Mouse (Mus musculus): ENCODE results near the gene Ndufa4l2. TPM values are rescaled to one million over a fixed set of nuclear protein-coding genes. Genes with fewer than 3 reads are reported as not detected.

Gene Ndufa4l2
- polyA plus RNA-seq (2017; shearing (Covaris generic)), result not detected

DNA sequence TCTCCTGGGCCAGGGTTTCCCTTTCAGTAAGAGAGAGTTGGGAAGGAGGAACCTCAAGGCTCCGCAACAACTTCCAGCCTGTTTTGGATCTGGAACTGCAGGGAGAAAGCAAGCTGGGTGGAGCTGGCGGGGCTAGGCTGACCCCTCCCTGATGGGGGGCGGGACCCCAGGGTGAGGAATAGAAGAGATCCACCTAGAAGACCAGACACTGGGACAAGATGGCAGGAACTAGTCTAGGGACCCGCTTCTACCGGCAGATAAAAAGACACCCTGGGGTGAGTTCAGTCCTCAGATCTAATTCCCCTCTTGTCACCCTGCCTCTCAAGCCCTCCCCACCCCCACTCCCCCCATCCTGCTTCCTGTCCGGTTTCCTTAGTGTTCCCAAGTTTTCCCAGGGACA is at the start of gene Ndufa4l2:
TSS of gene Ndufa4l2 (plus strand) at position 204 of the 400 bp plus-strand sequence.

GRCm38 (mm10) chr10:127500894-127501893 is 13.6 kb upstream of the Ndufa4l2 start, which contains the start of gene Stac3:
TSS of gene Stac3 (plus strand) at chr10:127501686.

DNA sequence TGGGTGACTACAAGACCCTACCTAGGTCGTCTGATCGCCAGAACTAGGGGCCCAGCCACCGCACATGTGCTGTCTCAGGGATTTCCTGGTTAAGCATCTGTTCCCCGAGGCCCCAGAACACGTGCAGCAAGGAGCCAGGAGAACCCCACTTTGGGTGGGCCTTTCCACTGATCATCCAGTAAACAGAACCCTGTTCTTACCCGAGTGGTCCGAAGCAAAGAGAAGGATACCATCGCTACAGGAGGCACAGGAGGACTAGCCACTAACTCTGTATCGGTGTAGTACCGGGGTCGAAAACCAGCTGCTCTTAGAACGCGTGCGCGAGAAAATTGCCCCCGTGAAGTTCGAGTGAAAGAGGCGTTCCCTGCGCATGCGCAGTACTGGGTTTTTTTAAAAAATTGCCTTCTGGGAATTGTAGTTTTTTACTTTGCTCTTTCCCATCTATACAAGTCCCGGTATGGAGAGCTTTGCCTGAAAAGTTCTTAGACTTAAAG is 7.4 kb downstream of the Ndufa4l2 start, which contains the start of gene Shmt2:
TSS of gene Shmt2 (minus strand) at position 357 of the 494 bp plus-strand sequence.

GRCm38 (mm10) chr10:127534036-127534928 is 19.5 kb downstream of the Ndufa4l2 start, which contains the start of gene Nxph4:
TSS of gene Nxph4 (minus strand) at chr10:127534559.

Other genes starting within 250 kb of the Ndufa4l2 start
- gene Dctn2, start 248.6 kb upstream of the Ndufa4l2 start, polyA plus RNA-seq (2017; shearing (Covaris generic)), result 69.5 TPM
- 3.4 TPM for gene Mbd6, start 225.9 kb upstream of the Ndufa4l2 start, polyA plus RNA-seq (2017; shearing (Covaris generic))
- 59.8 TPM for gene Mars, start 203.2 kb upstream of the Ndufa4l2 start, polyA plus RNA-seq (2017; shearing (Covaris generic))
- 174 TPM for gene Arhgap9, start 193.0 kb upstream of the Ndufa4l2 start, polyA plus RNA-seq (2017; shearing (Covaris generic))
- gene Gli1, start 173.0 kb upstream of the Ndufa4l2 start, polyA plus RNA-seq (2017; shearing (Covaris generic)), result not detected
- gene Inhbe, start 160.6 kb upstream of the Ndufa4l2 start, polyA plus RNA-seq (2017; shearing (Covaris generic)), result not detected
- gene Inhbc, start 144.5 kb upstream of the Ndufa4l2 start, polyA plus RNA-seq (2017; shearing (Covaris generic)), result not detected
- 34.5 TPM for gene R3hdm2, start 134.6 kb upstream of the Ndufa4l2 start, polyA plus RNA-seq (2017; shearing (Covaris generic))
- gene Stac3, start 13.3 kb upstream of the Ndufa4l2 start, polyA plus RNA-seq (2017; shearing (Covaris generic)), result not detected
- gene Shmt2, start 7.5 kb downstream of the Ndufa4l2 start, polyA plus RNA-seq (2017; shearing (Covaris generic)), result 63.9 TPM
- gene Nxph4, start 19.6 kb downstream of the Ndufa4l2 start, polyA plus RNA-seq (2017; shearing (Covaris generic)), result not detected
- gene Lrp1, start 106.2 kb downstream of the Ndufa4l2 start, polyA plus RNA-seq (2017; shearing (Covaris generic)), result 1.8 TPM
- gene Stat6, start 128.0 kb downstream of the Ndufa4l2 start, polyA plus RNA-seq (2017; shearing (Covaris generic)), result 259 TPM
- 9.7 TPM for gene Nemp1, start 151.9 kb downstream of the Ndufa4l2 start, polyA plus RNA-seq (2017; shearing (Covaris generic))
- 29.2 TPM for gene Nab2, start 153.6 kb downstream of the Ndufa4l2 start, polyA plus RNA-seq (2017; shearing (Covaris generic))
- 0.40 TPM for gene Myo1a, start 190.2 kb downstream of the Ndufa4l2 start, polyA plus RNA-seq (2017; shearing (Covaris generic))
- gene Tac2, start 209.5 kb downstream of the Ndufa4l2 start, polyA plus RNA-seq (2017; shearing (Covaris generic)), result not detected
- gene Zbtb39, start 224.6 kb downstream of the Ndufa4l2 start, polyA plus RNA-seq (2017; shearing (Covaris generic)), result 0.44 TPM
- not detected for gene Gpr182, start 236.8 kb downstream of the Ndufa4l2 start, polyA plus RNA-seq (2017; shearing (Covaris generic))
- gene Rdh1, start 244.8 kb downstream of the Ndufa4l2 start, polyA plus RNA-seq (2017; shearing (Covaris generic)), result 0.18 TPM
- not detected for gene Rdh16f1, start 244.8 kb downstream of the Ndufa4l2 start, polyA plus RNA-seq (2017; shearing (Covaris generic))

All from effector memory CD4-positive, alpha-beta T cell, adult 7 months (primary cell).